Mouse (Mus musculus) left cerebral cortex, adult 2 months (tissue): ENCODE measurements at regions not wholly inside any gene's neighbourhood (a gene's known extent, or its start where the extent isn't known, plus 50 kb on each side); places are given as distances from the start of the nearest gene placed in this dataset.

ENCODE experiments used
- DNase-seq, 2 experiments: peaks; one replicate each; pipeline ENCODE4 v3.0.0; 2021 to 2022; ENCODE audit warnings: low spot score in 2 of 2, mixed read lengths in 1 of 2; ENCODE audit errors: extremely low spot score in 1 of 2
- H3K27ac ChIP-seq: fragments of 200-600 bp; 2 replicates; pipeline ENCODE4 v1.8.1; 2022
- H3K4me3 ChIP-seq: fragments of 200-600 bp; 2 replicates; pipeline ENCODE4 v1.8.1; 2022
- CTCF ChIP-seq: fragments of 200-600 bp; IDR thresholded peaks from 2 replicates; pipeline ENCODE4 v1.8.1; 2022; ENCODE audit warnings: antibody characterized with exemption, mild to moderate bottlenecking, moderate library complexity
- intact Hi-C: fragments of 180-260 bp; cut with DNase I; formaldehyde crosslinking; loops from one replicate; pipeline ENCODE4 v1.15.1; 2025

- DNase-seq: no peak
- H3K27ac ChIP-seq: no peak overlapping the region
- intact Hi-C loops: loop anchor here (10.0 kb wide), 1 partner anchor 227 kb away; the partner anchor contains the start of gene Rps6ka3
- H3K4me3 ChIP-seq: no peak overlapping the region
- TF ChIP-seq CTCF: no peak
Observed at GRCm38 (mm10) chrX:158987676-158988075, 222.4 kb upstream of the Rps6ka3 start.

GRCm38 (mm10) chrX:159018955-159019354, 191.2 kb upstream of the Rps6ka3 start:
- H3K4me3 ChIP-seq: no peak overlapping the region
- no peak overlapping the region for H3K27ac ChIP-seq
- no peak for DNase-seq
- intact Hi-C loops: no loop called here
- TF ChIP-seq CTCF: no peak

- no peak for TF ChIP-seq CTCF
Observed at GRCm38 (mm10) chrX:159026311-159026710, 183.8 kb upstream of the Rps6ka3 start.

GRCm38 (mm10) chrX:159031927-159032326, 178.2 kb upstream of the Rps6ka3 start:
- no peak for TF ChIP-seq CTCF
- intact Hi-C loops: no loop called here
- Histone ChIP-seq H3K4me3 (no peak overlapping the region), H3K27ac (no peak overlapping the region)
- DNase-seq: no peak

More at GRCm38 (mm10) chrX:159026311-159026710, 183.8 kb upstream of the Rps6ka3 start:
- intact Hi-C loops: no loop called here
- Histone ChIP-seq H3K4me3 (no peak overlapping the region), H3K27ac (no peak overlapping the region)
- DNase-seq: no peak

GRCm38 (mm10) chrX:159043432-159043831, 166.7 kb upstream of the Rps6ka3 start:
- Histone ChIP-seq H3K27ac (no peak overlapping the region), H3K4me3 (no peak overlapping the region)
- peak; percentile 12 to 24 for DNase-seq
- intact Hi-C loops: loop anchor here (5.0 kb wide), 2 partner anchors 219 to 279 kb away; no protein-coding TSS in a partner anchor
- peak; percentile 43 for TF ChIP-seq CTCF

- Histone ChIP-seq H3K27ac (no peak overlapping the region), H3K4me3 (no peak overlapping the region)
- TF ChIP-seq CTCF: no peak
- no peak for DNase-seq
- intact Hi-C loops: no loop called here
Observed at GRCm38 (mm10) chrX:159047876-159048275, 162.2 kb upstream of the Rps6ka3 start.

- Histone ChIP-seq H3K4me3 (no peak overlapping the region), H3K27ac (no peak overlapping the region)
- TF ChIP-seq CTCF: no peak
- intact Hi-C loops: no loop called here
- DNase-seq: no peak
Observed at GRCm38 (mm10) chrX:159055689-159056461, 154.2 kb upstream of the Rps6ka3 start.

GRCm38 (mm10) chrX:159056462-159056805, 153.7 kb upstream of the Rps6ka3 start:
- no peak overlapping the region for H3K27ac ChIP-seq
- no peak for DNase-seq
- TF ChIP-seq CTCF: no peak
- H3K4me3 ChIP-seq: no peak overlapping the region
- intact Hi-C loops: no loop called here

GRCm38 (mm10) chrX:159058931-159059330, 151.2 kb upstream of the Rps6ka3 start:
- no peak for TF ChIP-seq CTCF
- H3K4me3 ChIP-seq: no peak overlapping the region

GRCm38 (mm10) chrX:159061322-159061721, 148.8 kb upstream of the Rps6ka3 start:
- Histone ChIP-seq H3K27ac (no peak overlapping the region), H3K4me3 (no peak overlapping the region)
- intact Hi-C loops: no loop called here
- no peak for TF ChIP-seq CTCF
- no peak for DNase-seq

More at GRCm38 (mm10) chrX:159058931-159059330, 151.2 kb upstream of the Rps6ka3 start:
- intact Hi-C loops: no loop called here
- DNase-seq: no peak
- H3K27ac ChIP-seq: no peak overlapping the region

GRCm38 (mm10) chrX:159066212-159066611, 143.9 kb upstream of the Rps6ka3 start:
- H3K4me3 ChIP-seq: no peak overlapping the region
- no peak for TF ChIP-seq CTCF
- DNase-seq: no peak
- no peak overlapping the region for H3K27ac ChIP-seq
- intact Hi-C loops: no loop called here

GRCm38 (mm10) chrX:159072647-159073046, 137.5 kb upstream of the Rps6ka3 start:
- intact Hi-C loops: no loop called here
- no peak overlapping the region for H3K27ac ChIP-seq
- TF ChIP-seq CTCF: no peak

GRCm38 (mm10) chrX:159073533-159073932, 136.6 kb upstream of the Rps6ka3 start:
- H3K4me3 ChIP-seq: no peak overlapping the region
- TF ChIP-seq CTCF: no peak
- intact Hi-C loops: no loop called here
- H3K27ac ChIP-seq: no peak overlapping the region
- no peak for DNase-seq

More at GRCm38 (mm10) chrX:159072647-159073046, 137.5 kb upstream of the Rps6ka3 start:
- H3K4me3 ChIP-seq: no peak overlapping the region
- DNase-seq: no peak
